Mouse (Mus musculus) Muller cell, postnatal 12 days (primary cell): ENCODE data around the gene Rtkn2.
A peak's percentile ranks its signal among the peaks of the same experiment; 100 is the strongest.

Experiments used
- DNase-seq: peaks from one replicate; pipeline ENCODE4 v3.0.0-alpha.2; 2015; ENCODE audit errors: inconsistent ontology term

Rtkn2 gene

GRCm38 (mm10) chr10:68104881-68105781 is 125.8 kb downstream of the Rtkn2 start:
- DNase-seq, result no peak

GRCm38 (mm10) chr10:68106351-68106950 is 127.1 kb downstream of the Rtkn2 start:
- peak; percentile 62 for DNase-seq

GRCm38 (mm10) chr10:68107716-68108115 is 128.3 kb downstream of the Rtkn2 start:
- DNase-seq, result no peak
